ENCODE assay signal across 8 mouse cellular contexts in genomic region chr2:32878396-32878795, GRCm38 (mm10). TPM values are rescaled to one million over a fixed set of nuclear protein-coding genes. Genes with fewer than 3 reads are reported as not detected.
DNase-seq lines count a peak whose midpoint lies in the region; ATAC-seq and TF ChIP-seq lines count a peak whose summit lies in the region.

No protein-coding gene starts in this region.

- 73% methylated on average over 3 of the region's 3 CpGs for WGBS in heart, embryonic 13.5 days
- WGBS in forebrain, embryonic 15.5 days = 62% methylated on average over 3 of the region's 3 CpGs
- WGBS in limb, embryonic 10.5 days = 73% methylated on average over 3 of the region's 3 CpGs
- 55% methylated on average over 3 of the region's 3 CpGs for WGBS in midbrain, postnatal 0 days

- intact Hi-C loops in heart, postnatal 14 days (cut with DNase I) = no loop called here

- no peaks in the 10 kb centered on the region for H3K36me3 ChIP-seq in heart, embryonic 13.5 days
- no peaks in the 10 kb centered on the region for H3K36me3 ChIP-seq in forebrain, embryonic 15.5 days
- H3K36me3 ChIP-seq in limb, embryonic 10.5 days = peaks cover 13% of the 10 kb centered on the region
- H3K36me3 ChIP-seq in midbrain, postnatal 0 days (ENCODE audit: insufficient read depth, low read length) = no peaks in the 10 kb centered on the region

- TF ChIP-seq CTCF in midbrain, postnatal 0 days (IDR thresholded peaks at IDR 0.05) = no peak

- DNase-seq in heart, postnatal 14 days = no peak
- no peak for DNase-seq in limb, embryonic 10.5 days (ENCODE audit: low spot score)
- DNase-seq in midbrain, postnatal 0 days (ENCODE audit: low spot score) = no peak
- DNase-seq in right cerebral cortex, postnatal 14 days = no peak
- DNase-seq in layer of hippocampus, adult 8-10 months (ENCODE audit: low spot score in 2 of 2) = no peak
- no peak for DNase-seq in gastrocnemius, postnatal 4 days (ENCODE audit: low spot score in 2 of 2)

- no peaks in the 10 kb centered on the region for H3K27me3 ChIP-seq in heart, embryonic 13.5 days (replicated peaks)
- H3K27me3 ChIP-seq in forebrain, embryonic 15.5 days = no peaks in the 10 kb centered on the region
- no peaks in the 10 kb centered on the region for H3K27me3 ChIP-seq in limb, embryonic 10.5 days (ENCODE audit: low read depth, poor library complexity, severe bottlenecking)
- no peaks in the 10 kb centered on the region for H3K27me3 ChIP-seq in midbrain, postnatal 0 days (ENCODE audit: insufficient read depth, low read length)

- peak overlapping the region; percentile 82 for H3K4me2 ChIP-seq in heart, embryonic 13.5 days
- H3K4me2 ChIP-seq in forebrain, embryonic 15.5 days (replicated peaks) = peak overlapping the region; percentile 70
- peak overlapping the region; percentile 87 for H3K4me2 ChIP-seq in midbrain, postnatal 0 days (ENCODE audit: low read depth, low read length, poor library complexity, severe bottlenecking)

- H3K4me3 ChIP-seq in heart, embryonic 13.5 days = peak overlapping the region; percentile 75
- H3K4me3 ChIP-seq in forebrain, embryonic 15.5 days = peak overlapping the region; percentile 78
- H3K4me3 ChIP-seq in limb, embryonic 10.5 days = peak overlapping the region; percentile 74
- H3K4me3 ChIP-seq in midbrain, postnatal 0 days (ENCODE audit: low read depth, low read length) = peak overlapping the region; percentile 74

- H3K9me3 ChIP-seq in heart, embryonic 13.5 days = no peaks in the 10 kb centered on the region
- no peaks in the 10 kb centered on the region for H3K9me3 ChIP-seq in forebrain, embryonic 15.5 days
- H3K9me3 ChIP-seq in limb, embryonic 10.5 days (replicated peaks) = no peaks in the 10 kb centered on the region
- no peaks in the 10 kb centered on the region for H3K9me3 ChIP-seq in midbrain, postnatal 0 days (ENCODE audit: low read length)

- ATAC-seq in heart, embryonic 13.5 days (ENCODE audit: extremely low read depth, insufficient number of reproducible peaks, low FRiP score, low TSS enrichment) = no peak
- ATAC-seq in forebrain, embryonic 15.5 days (replicated peaks) = no peak
- ATAC-seq in midbrain, postnatal 0 days (ENCODE audit: low FRiP score) = no peak

- peak overlapping the region; percentile 97 for H3K27ac ChIP-seq in heart, embryonic 13.5 days (replicated peaks)
- H3K27ac ChIP-seq in forebrain, embryonic 15.5 days (replicated peaks) = no peak overlapping the region
- H3K27ac ChIP-seq in limb, embryonic 10.5 days = peak overlapping the region; percentile 95; the same call in 1 of the 2 replicates
- H3K27ac ChIP-seq in midbrain, postnatal 0 days (ENCODE audit: low read depth, low read length) = no peak overlapping the region

- H3K4me1 ChIP-seq in heart, embryonic 13.5 days = peaks cover 87% of the 10 kb centered on the region
- H3K4me1 ChIP-seq in forebrain, embryonic 15.5 days = peaks cover 71% of the 10 kb centered on the region
- H3K4me1 ChIP-seq in limb, embryonic 10.5 days = peaks cover 93% of the 10 kb centered on the region
- peaks cover 32% of the 10 kb centered on the region for H3K4me1 ChIP-seq in midbrain, postnatal 0 days (ENCODE audit: insufficient read depth, low read length)

- H3K9ac ChIP-seq in heart, embryonic 13.5 days = peak overlapping the region; percentile 93
- H3K9ac ChIP-seq in forebrain, embryonic 15.5 days (replicated peaks) = peak overlapping the region; percentile 97; the same call in 1 of the 2 replicates
- peak overlapping the region; percentile 30; the same call in 1 of the 2 replicates for H3K9ac ChIP-seq in midbrain, postnatal 0 days (replicated peaks; ENCODE audit: low read length, poor library complexity, severe bottlenecking)

RNA-seq across cellular contexts. Expression of gene Fam129b, which starts 2.5 kb away (rescaled TPM):
- 46.4 and 47.1 TPM in 2 replicates for polyA plus RNA-seq in heart, embryonic 13.5 days (2015; fragmentation: Nextera tagmentation; extraction: Ambion mirVana)
- 10 to 100 TPM; 31.2 to 33.4 TPM for total RNA-seq in heart, postnatal 14 days (2021)
- polyA plus RNA-seq in forebrain, embryonic 15.5 days (2015; fragmentation: Nextera tagmentation; extraction: Ambion mirVana) = 33.5 TPM in 2 replicates
- polyA plus RNA-seq in limb, embryonic 10.5 days (2016; fragmentation: Nextera tagmentation; extraction: Ambion mirVana) = 40.9 and 47.9 TPM in 2 replicates
- 39.5 and 40.9 TPM in 2 replicates for total RNA-seq in midbrain, postnatal 0 days (2014; rRNA removed)
- polyA plus RNA-seq in midbrain, postnatal 0 days (2015; fragmentation: Nextera tagmentation; extraction: Ambion mirVana) = 17.7 and 18.1 TPM in 2 replicates
- 10 to 100 TPM; 21.8 to 39.3 (median 32.1) TPM for total RNA-seq in layer of hippocampus, adult 8-10 months (2022)
- total RNA-seq in gastrocnemius, postnatal 4 days (2021) = 10 to 100 TPM; 26.8 to 27.5 TPM

RNA-seq across cellular contexts. Expression of gene Stxbp1, which starts 31.4 kb away (rescaled TPM):
- polyA plus RNA-seq in heart, embryonic 13.5 days (2015; fragmentation: Nextera tagmentation; extraction: Ambion mirVana) = 23.6 and 24.8 TPM in 2 replicates
- total RNA-seq in heart, postnatal 14 days (2021) = 10 to 100 TPM; 19.5 to 22.7 TPM
- 191 and 197 TPM in 2 replicates for polyA plus RNA-seq in forebrain, embryonic 15.5 days (2015; fragmentation: Nextera tagmentation; extraction: Ambion mirVana)
- 10.9 and 12.9 TPM in 2 replicates for polyA plus RNA-seq in limb, embryonic 10.5 days (2016; fragmentation: Nextera tagmentation; extraction: Ambion mirVana)
- total RNA-seq in midbrain, postnatal 0 days (2014; rRNA removed) = 185 and 264 TPM in 2 replicates
- 424 and 430 TPM in 2 replicates for polyA plus RNA-seq in midbrain, postnatal 0 days (2015; fragmentation: Nextera tagmentation; extraction: Ambion mirVana)
- 100 to 1,000 TPM; 583 to 634 (median 610) TPM for total RNA-seq in layer of hippocampus, adult 8-10 months (2022)
- total RNA-seq in gastrocnemius, postnatal 4 days (2021) = 10 to 100 TPM; 16.3 to 16.9 TPM

Comparison
In these comparisons a context has a peak if more than half of its experiments do, and no peak if none do; other contexts are left out.
1. H3K27ac ChIP-seq: peak in heart, embryonic 13.5 days (single experiment) and limb, embryonic 10.5 days (single experiment); none in forebrain, embryonic 15.5 days (single experiment) and midbrain, postnatal 0 days (single experiment).
2. H3K9ac ChIP-seq: peak in every context shown above with its lines; median percentile 97 in forebrain, embryonic 15.5 days; 93 in heart, embryonic 13.5 days; 30 in midbrain, postnatal 0 days.
3. Peak in every context shown above with its lines, with median percentiles within 50 percentile points of each other: H3K4me2 ChIP-seq and H3K4me3 ChIP-seq.